Mouse (Mus musculus) monocyte, adult 59 days (primary cell): ENCODE data around the gene Gm20795. TPM values are rescaled to one million over a fixed set of nuclear protein-coding genes. Genes with fewer than 3 reads are reported as not detected.

Source experiments
- total RNA-seq, 2 experiments: library from RNA; stranded (reverse); gene quantifications; one replicate each; pipeline ENCODE4 v1.2.4; 2023

The Gm20795 gene
- total RNA-seq = not detected

GRCm38 (mm10) chrY:40804614-40805013 is at the start of gene Gm20795:
Gene Gm20795 (plus strand): TSS chrY:40804914.

DNA sequence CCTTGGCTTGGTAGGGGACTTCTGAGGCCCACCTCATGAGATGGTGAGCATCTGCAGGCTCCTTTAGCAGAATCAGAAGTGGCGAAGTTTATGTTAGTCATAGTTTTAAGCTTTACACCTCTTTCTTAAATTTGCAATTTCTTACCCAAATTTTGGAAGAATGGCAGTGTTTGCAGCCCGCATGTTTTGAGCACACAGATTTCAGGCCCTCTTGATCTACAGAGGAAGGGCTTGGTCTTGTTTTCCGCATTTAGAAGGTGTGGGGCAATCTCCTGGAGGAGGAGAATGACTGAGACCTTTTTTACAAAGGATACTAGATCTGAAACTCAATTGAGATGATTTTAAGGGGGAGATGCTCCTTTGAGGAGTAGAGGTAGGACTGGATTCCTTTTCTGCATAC is 29.0 kb upstream of the Gm20795 start, which contains the start of gene Gm21797:
TSS of gene Gm21797 (minus strand) at position 101 of the 400 bp plus-strand sequence.

Other genes starting within 250 kb of the Gm20795 start
- not detected for gene Gm21852, start 152.9 kb upstream of the Gm20795 start, total RNA-seq
- gene Gm21797, start 29.1 kb upstream of the Gm20795 start, total RNA-seq = not detected